Mouse (Mus musculus): ENCODE results near the gene Col23a1.

Gene Col23a1

GRCm38 (mm10) chr11:51431968-51432367, 142.2 kb downstream of the Col23a1 start:
- peak; percentile 65 for DNase-seq (ENCODE audit: low spot score)

- DNase-seq (ENCODE audit: low spot score): no peak
Measured at GRCm38 (mm10) chr11:51442006-51442405, 152.3 kb downstream of the Col23a1 start.

GRCm38 (mm10) chr11:51442599-51442998, 152.9 kb downstream of the Col23a1 start:
- no peak for DNase-seq (ENCODE audit: low spot score)

- no peak for DNase-seq (ENCODE audit: low spot score)
Measured at GRCm38 (mm10) chr11:51443818-51444217, 154.1 kb downstream of the Col23a1 start.

GRCm38 (mm10) chr11:51444649-51445048, 154.9 kb downstream of the Col23a1 start:
- DNase-seq (ENCODE audit: low spot score): no peak

GRCm38 (mm10) chr11:51446711-51447425, 157.1 kb downstream of the Col23a1 start:
- peak; percentile 82 for DNase-seq (ENCODE audit: low spot score)

- no peak for DNase-seq (ENCODE audit: low spot score)
Measured at GRCm38 (mm10) chr11:51448256-51448655, 158.5 kb downstream of the Col23a1 start.

GRCm38 (mm10) chr11:51448680-51449079, 159.0 kb downstream of the Col23a1 start:
- no peak for DNase-seq (ENCODE audit: low spot score)

GRCm38 (mm10) chr11:51449881-51450280, 160.2 kb downstream of the Col23a1 start:
- no peak for DNase-seq (ENCODE audit: low spot score)

GRCm38 (mm10) chr11:51451281-51451680, 161.6 kb downstream of the Col23a1 start:
- no peak for DNase-seq (ENCODE audit: low spot score)

GRCm38 (mm10) chr11:51451925-51452324, 162.2 kb downstream of the Col23a1 start:
- DNase-seq (ENCODE audit: low spot score): no peak

GRCm38 (mm10) chr11:51453742-51454141, 164.0 kb downstream of the Col23a1 start:
- DNase-seq (ENCODE audit: low spot score): no peak

- no peak for DNase-seq (ENCODE audit: low spot score)
Measured at GRCm38 (mm10) chr11:51455501-51455900, 165.8 kb downstream of the Col23a1 start.

GRCm38 (mm10) chr11:51457624-51458023, 167.9 kb downstream of the Col23a1 start:
- no peak for DNase-seq (ENCODE audit: low spot score)

GRCm38 (mm10) chr11:51458649-51459048, 168.9 kb downstream of the Col23a1 start:
- no peak for DNase-seq (ENCODE audit: low spot score)

- DNase-seq (ENCODE audit: low spot score): no peak
Measured at GRCm38 (mm10) chr11:51459569-51460043, 169.9 kb downstream of the Col23a1 start.

- no peak for DNase-seq (ENCODE audit: low spot score)
Measured at GRCm38 (mm10) chr11:51468737-51469136, 179.0 kb downstream of the Col23a1 start.

- DNase-seq (ENCODE audit: low spot score): no peak
Measured at GRCm38 (mm10) chr11:51469341-51469831, 179.7 kb downstream of the Col23a1 start.

GRCm38 (mm10) chr11:51470383-51471144, 180.8 kb downstream of the Col23a1 start:
- peak; percentile 51 for DNase-seq (ENCODE audit: low spot score)

- DNase-seq (ENCODE audit: low spot score): no peak
Measured at GRCm38 (mm10) chr11:51473686-51474085, 184.0 kb downstream of the Col23a1 start.

GRCm38 (mm10) chr11:51476543-51476942, 186.8 kb downstream of the Col23a1 start:
- no peak for DNase-seq (ENCODE audit: low spot score)

- DNase-seq (ENCODE audit: low spot score): no peak
Measured at GRCm38 (mm10) chr11:51477571-51477970, 187.9 kb downstream of the Col23a1 start.

GRCm38 (mm10) chr11:51482251-51482650, 192.5 kb downstream of the Col23a1 start:
- no peak for DNase-seq (ENCODE audit: low spot score)
